Mouse (Mus musculus): Measurements from ENCODE around the gene Dync2li1. TPM values are rescaled to one million over a fixed set of nuclear protein-coding genes. Genes with fewer than 3 reads are reported as not detected.

The Dync2li1 gene
- polyA plus RNA-seq, 1 experiment from 2014 or later = 34.6 TPM

GRCm38 (mm10) chr17:84616526-84617074 is 9.7 kb upstream of the Dync2li1 start:
- Histone ChIP-seq H3K27me3 (replicated peaks; ENCODE audit: low read depth, poor library complexity, severe bottlenecking) (no peaks in the 10 kb centered on the region), H3K9me3 (peaks cover 11% of the 10 kb centered on the region), H3K27ac (replicated peaks) (no peak overlapping the region), H3K4me1 (peaks cover 12% of the 10 kb centered on the region), H3K36me3 (replicated peaks) (peaks cover 34% of the 10 kb centered on the region), H3K4me3 (no peak overlapping the region)
- no peak for DNase-seq (ENCODE audit: low spot score)
- WGBS = 86% methylated on average over 6 of the region's 6 CpGs

- DNase-seq (ENCODE audit: low spot score) = peak; percentile 0
- Histone ChIP-seq H3K27me3 (replicated peaks; ENCODE audit: low read depth, poor library complexity, severe bottlenecking) (no peaks in the 10 kb centered on the region), H3K36me3 (replicated peaks) (peaks cover 24% of the 10 kb centered on the region), H3K27ac (replicated peaks) (no peak overlapping the region), H3K4me3 (no peak overlapping the region), H3K4me1 (peaks cover 14% of the 10 kb centered on the region), H3K9me3 (peaks cover 11% of the 10 kb centered on the region)
- WGBS = 91% methylated on average over 6 of the region's 6 CpGs
These were observed 8.3 kb upstream of the Dync2li1 start for GRCm38 (mm10) chr17:84617953-84618352.

DNA sequence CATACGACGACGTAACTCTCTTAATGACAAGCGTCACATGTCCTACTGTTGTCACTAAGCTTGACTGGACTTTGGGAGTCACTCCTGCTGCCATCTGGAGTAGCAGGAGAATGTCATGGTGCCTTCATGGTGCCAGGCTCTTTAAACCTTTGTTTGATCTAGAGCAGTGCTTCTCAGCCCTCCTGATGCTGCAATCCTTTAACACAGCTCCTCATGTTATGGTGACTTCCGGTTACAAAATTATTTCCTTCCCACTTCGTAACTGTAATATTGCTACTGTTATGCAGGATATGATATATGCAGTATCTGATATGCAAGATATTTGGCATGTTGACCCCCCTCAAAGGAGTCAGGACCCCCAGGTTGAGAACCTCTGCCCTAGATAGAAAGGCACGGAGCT is 7.2 kb upstream of the Dync2li1 start:
- Histone ChIP-seq H3K27ac (replicated peaks) (no peak overlapping the region), H3K27me3 (replicated peaks; ENCODE audit: low read depth, poor library complexity, severe bottlenecking) (no peaks in the 10 kb centered on the region), H3K9me3 (peaks cover under 1% of the 10 kb centered on the region; the same call in 1 of the 2 replicates), H3K4me1 (peaks cover 16% of the 10 kb centered on the region), H3K36me3 (replicated peaks) (peaks cover 16% of the 10 kb centered on the region), H3K4me3 (no peak overlapping the region)
- WGBS = 90% methylated on average over 7 of the region's 7 CpGs
- DNase-seq (ENCODE audit: low spot score) = no peak

GRCm38 (mm10) chr17:84620076-84620475 is 6.2 kb upstream of the Dync2li1 start:
- H3K4me1 ChIP-seq = peaks cover 16% of the 10 kb centered on the region
- peaks cover 6% of the 10 kb centered on the region for H3K36me3 ChIP-seq (replicated peaks)
- 89% methylated on average over 3 of the region's 3 CpGs for WGBS
- no peak for DNase-seq (ENCODE audit: low spot score)
- H3K9me3 ChIP-seq = no peaks in the 10 kb centered on the region; the same call in 1 of the 2 replicates
- no peaks in the 10 kb centered on the region for H3K27me3 ChIP-seq (replicated peaks; ENCODE audit: low read depth, poor library complexity, severe bottlenecking)
- no peak overlapping the region for H3K4me3 ChIP-seq
- H3K27ac ChIP-seq (replicated peaks) = no peak overlapping the region

DNA sequence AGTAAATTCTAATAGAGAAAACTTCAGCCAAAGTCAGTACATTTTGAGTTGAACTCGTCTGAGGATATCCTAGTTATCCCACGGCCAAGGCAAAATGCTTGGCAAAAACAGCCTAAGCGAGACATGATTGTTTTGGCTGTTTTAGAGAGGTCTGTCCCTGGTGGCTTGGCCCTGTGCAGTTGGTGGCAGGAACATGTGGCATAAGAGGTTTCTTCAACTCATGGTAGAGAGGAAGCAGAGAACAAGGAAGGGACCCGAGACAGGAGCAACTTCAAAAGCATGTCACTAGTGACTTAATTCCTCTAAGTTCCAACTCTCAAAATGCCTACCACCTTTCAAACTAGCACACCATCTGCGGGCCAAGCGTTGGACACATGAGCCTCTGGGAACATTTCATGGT is 5.7 kb upstream of the Dync2li1 start:
- Histone ChIP-seq H3K27ac (replicated peaks) (no peak overlapping the region), H3K4me3 (no peak overlapping the region), H3K4me1 (peaks cover 16% of the 10 kb centered on the region), H3K27me3 (replicated peaks; ENCODE audit: low read depth, poor library complexity, severe bottlenecking) (no peaks in the 10 kb centered on the region), H3K9me3 (no peaks in the 10 kb centered on the region; the same call in 1 of the 2 replicates), H3K36me3 (replicated peaks) (peaks cover 6% of the 10 kb centered on the region)
- WGBS = 89% methylated on average over 6 of the region's 6 CpGs
- DNase-seq (ENCODE audit: low spot score) = no peak

DNA sequence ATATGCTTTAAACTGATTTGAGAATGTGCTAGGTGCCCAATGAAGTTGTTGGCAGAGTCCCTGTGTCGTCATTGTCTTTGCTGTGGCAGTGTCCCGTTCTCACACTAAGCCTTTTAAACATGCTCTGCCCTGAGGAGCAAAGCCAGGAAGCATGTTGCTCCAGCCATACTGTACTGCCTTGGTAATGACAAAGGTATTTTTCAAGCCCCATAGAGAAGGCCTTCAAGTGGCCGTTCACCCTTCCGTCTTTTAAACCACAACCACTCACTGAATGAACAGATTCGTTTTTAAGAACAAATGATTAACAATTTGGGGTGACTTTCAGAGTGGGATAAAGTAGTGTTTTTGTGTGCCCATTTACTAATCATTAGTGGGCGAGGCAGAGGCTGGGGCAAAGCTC is 5.1 kb upstream of the Dync2li1 start:
- H3K27ac ChIP-seq (replicated peaks) = 0 out of 2 replicates have a peak overlapping the region, but pooled peaks have one; percentile 10

DNA sequence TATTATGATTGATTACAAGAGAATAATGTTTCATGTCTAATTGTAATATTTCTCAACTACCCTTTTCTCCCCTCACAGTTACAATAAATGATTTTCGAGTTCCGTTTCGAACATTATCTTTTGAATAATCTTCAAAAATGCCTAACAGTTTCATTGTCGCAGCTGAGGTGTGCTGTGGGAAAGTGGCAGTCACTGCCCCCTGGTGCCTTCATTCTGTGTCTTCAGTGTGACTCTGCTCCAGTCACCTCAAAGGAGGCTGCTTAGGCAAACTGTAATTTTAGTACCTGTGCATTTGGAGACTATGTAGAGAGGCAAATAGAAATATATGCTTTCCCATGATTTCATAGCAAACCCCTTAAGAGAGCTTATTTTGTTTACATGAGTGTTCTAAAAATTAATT is 4.3 kb upstream of the Dync2li1 start:
- H3K27me3 ChIP-seq (replicated peaks; ENCODE audit: low read depth, poor library complexity, severe bottlenecking) = no peaks in the 10 kb centered on the region
- peaks cover 6% of the 10 kb centered on the region for H3K36me3 ChIP-seq (replicated peaks)
- H3K4me3 ChIP-seq = no peak overlapping the region
- peak overlapping the region; percentile 80 for H3K27ac ChIP-seq (replicated peaks)
- H3K9me3 ChIP-seq = no peaks in the 10 kb centered on the region; the same call in 1 of the 2 replicates
- DNase-seq (ENCODE audit: low spot score) = no peak
- peaks cover 26% of the 10 kb centered on the region for H3K4me1 ChIP-seq
- 83% methylated on average over 4 of the region's 4 CpGs for WGBS

More for the DNA sequence above, 5.1 kb upstream of the Dync2li1 start:
- Histone ChIP-seq H3K9me3 (no peaks in the 10 kb centered on the region; the same call in 1 of the 2 replicates), H3K36me3 (replicated peaks) (peaks cover 6% of the 10 kb centered on the region), H3K4me1 (peaks cover 18% of the 10 kb centered on the region), H3K4me3 (no peak overlapping the region), H3K27me3 (replicated peaks; ENCODE audit: low read depth, poor library complexity, severe bottlenecking) (no peaks in the 10 kb centered on the region)
- 87% methylated on average over 6 of the region's 6 CpGs for WGBS
- DNase-seq (ENCODE audit: low spot score) = no peak

DNA sequence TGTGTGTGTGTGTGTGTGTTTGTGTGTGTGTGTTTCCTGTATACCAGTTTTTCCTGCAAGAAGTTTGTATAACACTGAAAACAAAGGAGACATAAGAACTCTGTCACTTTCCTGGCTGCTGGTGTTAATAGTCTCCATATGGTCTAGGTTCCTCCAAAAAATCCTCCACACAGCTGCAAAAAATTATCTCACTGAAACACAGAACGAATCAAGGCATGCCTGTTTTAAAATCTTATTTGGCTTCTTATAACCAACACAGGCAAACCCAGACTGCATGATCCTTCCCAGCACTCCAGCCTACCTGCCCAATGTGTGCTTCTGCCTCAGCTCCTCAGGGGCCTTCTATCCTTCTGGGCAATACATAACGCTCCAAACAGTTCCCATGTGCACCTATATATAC is 3.4 kb upstream of the Dync2li1 start:
- 30% methylated on average over 2 of the region's 2 CpGs for WGBS
- H3K27me3 ChIP-seq (replicated peaks; ENCODE audit: low read depth, poor library complexity, severe bottlenecking) = no peaks in the 10 kb centered on the region
- H3K27ac ChIP-seq (replicated peaks) = peak overlapping the region; percentile 80

DNA sequence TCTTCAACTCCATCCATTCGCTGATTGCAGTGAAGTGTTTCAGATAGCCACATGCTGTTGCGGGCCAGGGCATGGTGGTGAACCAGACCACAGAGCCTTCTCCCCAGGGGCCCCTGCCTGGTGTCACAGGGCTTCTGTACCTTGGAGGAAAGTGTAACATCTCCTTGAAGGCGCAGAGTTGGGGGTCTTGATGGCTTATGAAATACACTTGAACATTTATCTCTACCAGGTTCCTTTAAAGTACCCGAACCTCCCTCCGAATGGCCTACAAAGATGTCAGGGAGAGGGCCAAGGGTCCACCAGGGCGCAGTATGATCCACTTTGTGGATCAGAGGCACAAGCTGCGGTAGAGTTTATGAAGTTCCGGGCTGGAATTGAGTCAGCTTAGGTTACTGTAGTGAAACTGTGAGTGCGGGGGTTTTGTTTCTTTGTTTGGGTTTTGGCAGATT is 585 bp downstream of the Dync2li1 start:
- H3K27ac ChIP-seq (replicated peaks) = peak overlapping the region; percentile 88
- H3K4me1 ChIP-seq = peaks cover 30% of the 10 kb centered on the region
- 33% methylated on average over 9 of the region's 9 CpGs for WGBS
- H3K36me3 ChIP-seq (replicated peaks) = peaks cover 10% of the 10 kb centered on the region
- peak; percentile 56 for DNase-seq (ENCODE audit: low spot score)
- no peaks in the 10 kb centered on the region; the same call in 1 of the 2 replicates for H3K9me3 ChIP-seq
- no peaks in the 10 kb centered on the region for H3K27me3 ChIP-seq (replicated peaks; ENCODE audit: low read depth, poor library complexity, severe bottlenecking)
- peak overlapping the region; percentile 72 for H3K4me3 ChIP-seq

More for the DNA sequence above, 3.4 kb upstream of the Dync2li1 start:
- Histone ChIP-seq H3K4me3 (no peak overlapping the region), H3K36me3 (replicated peaks) (peaks cover 6% of the 10 kb centered on the region), H3K4me1 (peaks cover 34% of the 10 kb centered on the region), H3K9me3 (no peaks in the 10 kb centered on the region; the same call in 1 of the 2 replicates)
- peak; percentile 53 for DNase-seq (ENCODE audit: low spot score)

- Histone ChIP-seq H3K4me1 (peaks cover 22% of the 10 kb centered on the region), H3K27me3 (replicated peaks; ENCODE audit: low read depth, poor library complexity, severe bottlenecking) (no peaks in the 10 kb centered on the region), H3K9me3 (no peaks in the 10 kb centered on the region; the same call in 1 of the 2 replicates), H3K36me3 (replicated peaks) (peaks cover 10% of the 10 kb centered on the region), H3K27ac (replicated peaks) (no peak overlapping the region), H3K4me3 (no peak overlapping the region)
- 94% methylated on average over 10 of the region's 10 CpGs for WGBS
- no peak for DNase-seq (ENCODE audit: low spot score)
These were observed 1.4 kb downstream of the Dync2li1 start for GRCm38 (mm10) chr17:84627721-84628120.

DNA sequence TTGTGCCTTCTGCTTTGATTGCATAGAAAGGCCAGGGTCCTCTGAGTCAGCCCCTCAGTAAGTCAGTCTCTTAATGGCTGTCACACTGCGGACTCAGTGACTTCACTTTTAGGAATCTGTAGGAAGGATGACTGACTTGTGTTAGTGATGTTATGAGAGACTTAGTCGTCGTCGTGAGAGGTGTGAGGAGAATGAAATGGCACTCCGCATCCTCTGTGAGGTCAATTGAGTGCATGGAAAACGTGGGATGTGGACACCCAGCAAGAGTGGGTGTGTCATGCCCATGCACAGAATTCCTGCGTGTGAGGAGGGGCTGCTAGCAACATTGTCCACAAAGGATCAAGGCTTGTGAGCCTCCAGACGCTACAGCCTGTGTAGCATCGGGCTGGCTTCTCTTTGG is 2.3 kb downstream of the Dync2li1 start:
- no peaks in the 10 kb centered on the region; the same call in 1 of the 2 replicates for H3K9me3 ChIP-seq
- no peak overlapping the region; the same call in 1 of the 2 replicates for H3K27ac ChIP-seq (replicated peaks)
- no peaks in the 10 kb centered on the region for H3K27me3 ChIP-seq (replicated peaks; ENCODE audit: low read depth, poor library complexity, severe bottlenecking)
- H3K36me3 ChIP-seq (replicated peaks) = peaks cover 13% of the 10 kb centered on the region
- DNase-seq (ENCODE audit: low spot score) = no peak
- WGBS = 83% methylated on average over 9 of the region's 9 CpGs
- peaks cover 19% of the 10 kb centered on the region for H3K4me1 ChIP-seq
- no peak overlapping the region for H3K4me3 ChIP-seq

DNA sequence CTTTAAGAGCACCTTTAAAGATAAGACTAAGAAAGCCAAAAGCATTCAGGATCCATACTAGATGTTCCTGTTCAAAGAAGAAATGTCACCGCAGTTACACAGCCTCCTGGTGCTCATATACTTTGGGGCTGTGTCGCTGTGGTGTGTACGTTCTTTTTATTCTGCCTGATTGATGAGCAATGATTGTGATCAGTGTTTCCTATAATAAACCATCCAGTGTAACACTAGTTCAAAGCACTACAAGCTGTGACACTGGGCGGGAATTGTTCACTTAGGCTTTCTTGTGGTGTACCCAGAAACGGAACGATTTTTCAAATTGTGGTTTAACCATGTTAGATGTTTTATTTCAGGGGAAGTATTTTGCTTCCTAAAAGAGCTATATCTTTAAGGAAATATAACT is 5.5 kb downstream of the Dync2li1 start:
- 94% methylated on average over 6 of the region's 6 CpGs for WGBS
- DNase-seq (ENCODE audit: low spot score) = no peak
- no peaks in the 10 kb centered on the region for H3K9me3 ChIP-seq
- H3K4me1 ChIP-seq = peaks cover 14% of the 10 kb centered on the region
- no peak overlapping the region for H3K4me3 ChIP-seq
- no peaks in the 10 kb centered on the region for H3K27me3 ChIP-seq (replicated peaks; ENCODE audit: low read depth, poor library complexity, severe bottlenecking)
- peaks cover 12% of the 10 kb centered on the region; the same call in 1 of the 2 replicates for H3K36me3 ChIP-seq (replicated peaks)
- H3K27ac ChIP-seq (replicated peaks) = no peak overlapping the region

GRCm38 (mm10) chr17:84633443-84633842 is 7.1 kb downstream of the Dync2li1 start:
- Histone ChIP-seq H3K27ac (replicated peaks) (no peak overlapping the region), H3K9me3 (no peaks in the 10 kb centered on the region), H3K4me1 (peaks cover 3% of the 10 kb centered on the region; the same call in 1 of the 2 replicates), H3K36me3 (replicated peaks) (peaks cover 12% of the 10 kb centered on the region; the same call in 1 of the 2 replicates), H3K27me3 (replicated peaks; ENCODE audit: low read depth, poor library complexity, severe bottlenecking) (no peaks in the 10 kb centered on the region), H3K4me3 (no peak overlapping the region)
- WGBS = 84% methylated on average over 13 of the region's 13 CpGs
- no peak for DNase-seq (ENCODE audit: low spot score)

All from embryonic facial prominence, embryonic 10.5 days (tissue).